28 mouse cellular contexts compared by ENCODE assay signal in the genomic region with DNA sequence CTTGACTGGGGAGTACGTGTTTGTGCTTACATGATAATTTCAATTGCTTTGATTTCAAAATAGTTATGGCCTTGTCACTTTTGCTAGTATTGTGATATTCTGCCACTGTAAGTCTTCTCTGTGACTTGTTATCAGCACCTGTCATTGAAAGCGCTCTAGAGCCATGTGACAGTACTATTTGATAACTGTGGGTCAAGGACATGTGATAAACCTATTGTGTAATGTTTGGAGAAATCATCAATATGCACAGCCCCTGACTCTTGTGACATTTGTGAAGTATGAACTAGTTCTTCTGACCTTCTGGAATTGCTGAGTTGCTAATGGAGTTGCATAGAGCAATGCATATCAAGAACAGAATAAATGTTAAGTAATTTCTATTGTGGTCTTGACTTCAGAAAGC.
"Had no signal": no experiment of that assay in that cellular context is flagged by ENCODE, and none has a peak within 500 bp of the region (broad histone marks: within the 10 kb centered on the region; RNA-seq: fewer than 3 reads in every experiment).

No protein-coding gene starts in this region.

- H3K4me3 ChIP-seq: embryonic facial prominence, embryonic 10.5 days; embryonic facial prominence, embryonic 12.5 days; embryonic facial prominence, embryonic 13.5 days; embryonic facial prominence, embryonic 15.5 days; erythroblast, embryonic 14.5 days; forebrain, embryonic 10.5 days; forebrain, embryonic 12.5 days; forebrain, embryonic 13.5 days; forebrain, embryonic 15.5 days; gastrocnemius, adult 2 months; heart, adult 2 months had no signal

- H3K27ac ChIP-seq: embryonic facial prominence, embryonic 10.5 days; embryonic facial prominence, embryonic 12.5 days; embryonic facial prominence, embryonic 13.5 days; embryonic facial prominence, embryonic 15.5 days; forebrain, embryonic 10.5 days; forebrain, embryonic 12.5 days; forebrain, embryonic 13.5 days; forebrain, embryonic 15.5 days; gastrocnemius, adult 2 months; heart, adult 2 months had no signal

- H3K4me2 ChIP-seq: embryonic facial prominence, embryonic 12.5 days; embryonic facial prominence, embryonic 13.5 days; embryonic facial prominence, embryonic 15.5 days; forebrain, embryonic 12.5 days; forebrain, embryonic 13.5 days; forebrain, embryonic 15.5 days had no signal

- H3K36me3 ChIP-seq: embryonic facial prominence, embryonic 10.5 days; embryonic facial prominence, embryonic 12.5 days; embryonic facial prominence, embryonic 13.5 days; embryonic facial prominence, embryonic 15.5 days; forebrain, embryonic 10.5 days; forebrain, embryonic 12.5 days; forebrain, embryonic 15.5 days had no signal

- H3K27me3 ChIP-seq: embryonic facial prominence, embryonic 12.5 days; embryonic facial prominence, embryonic 13.5 days; embryonic facial prominence, embryonic 15.5 days; forebrain, embryonic 12.5 days; forebrain, embryonic 13.5 days; forebrain, embryonic 15.5 days had no signal

- DNase-seq: cerebellum, adult 8-10 months; cerebellum, adult 9-10 months; cerebellum, adult 9-11 months; cerebellum, postnatal 10 days; cerebellum, postnatal 14 days; cerebellum, postnatal 25 days; cerebellum, postnatal 36 days; embryo, embryonic 11 days; forebrain, postnatal 0 days; gastrocnemius, adult 2 months; gastrocnemius, postnatal 10 days; gastrocnemius, postnatal 14 days; gastrocnemius, postnatal 25 days; gastrocnemius, postnatal 36 days; heart, adult 11 months; heart, adult 18-20 months; heart, adult 2 months had no signal

- H3K9ac ChIP-seq: embryonic facial prominence, embryonic 12.5 days; embryonic facial prominence, embryonic 13.5 days; embryonic facial prominence, embryonic 15.5 days; forebrain, embryonic 12.5 days; forebrain, embryonic 13.5 days; forebrain, embryonic 15.5 days; forebrain, postnatal 0 days had no signal

- H3K4me1 ChIP-seq: embryonic facial prominence, embryonic 10.5 days; embryonic facial prominence, embryonic 12.5 days; embryonic facial prominence, embryonic 13.5 days; embryonic facial prominence, embryonic 15.5 days; forebrain, embryonic 10.5 days; forebrain, embryonic 12.5 days; forebrain, embryonic 13.5 days; forebrain, embryonic 15.5 days had no signal

- H3K9me3 ChIP-seq: embryonic facial prominence, embryonic 10.5 days; embryonic facial prominence, embryonic 12.5 days; embryonic facial prominence, embryonic 13.5 days; embryonic facial prominence, embryonic 15.5 days; forebrain, embryonic 10.5 days; forebrain, embryonic 12.5 days; forebrain, embryonic 13.5 days; forebrain, embryonic 15.5 days had no signal

- ATAC-seq: forebrain, embryonic 13.5 days; forebrain, embryonic 14.5 days; forebrain, embryonic 15.5 days; forebrain, embryonic 16.5 days; forebrain, postnatal 0 days had no signal
